Mouse (Mus musculus) monocyte, adult 5-6 weeks (primary cell): ENCODE measurements around the gene Gm21954. TPM values are rescaled to one million over a fixed set of nuclear protein-coding genes. Genes with fewer than 3 reads are reported as not detected.

Source experiments
- ATAC-seq: fragments of 153-309, 156-312 bp; replicated peaks from 2 replicates; pipeline ENCODE4 v1.8.0; 2017; ENCODE audit warnings: mild to moderate bottlenecking; ENCODE audit not compliant: low TSS enrichment, insufficient number of reproducible peaks, severe bottlenecking, poor library complexity, low FRiP score
- total RNA-seq: library from RNA; stranded (forward); fragments of 200-1000, 200-491, 200-594 nt; gene quantifications from 3 replicates; pipeline ENCODE4 v1.2.3, GENCODE M21; 2017

The Gm21954 gene
- total RNA-seq, 1 experiment from 2014 or later, result not detected

GRCm38 (mm10) chr3:55466348-55466747 is 5.7 kb downstream of the Gm21954 start:
- no peak for ATAC-seq

- ATAC-seq, result no peak
Measured at GRCm38 (mm10) chr3:55465785-55466184, 6.2 kb downstream of the Gm21954 start.

- ATAC-seq, result no peak
Measured at GRCm38 (mm10) chr3:55464226-55464625, 7.8 kb downstream of the Gm21954 start.

GRCm38 (mm10) chr3:55462904-55463668 is 8.9 kb downstream of the Gm21954 start:
- no peak for ATAC-seq

- ATAC-seq, result no peak
Measured at GRCm38 (mm10) chr3:55461685-55462655, 10.0 kb downstream of the Gm21954 start.

- ATAC-seq, result no peak
Measured at GRCm38 (mm10) chr3:55461092-55461491, 10.9 kb downstream of the Gm21954 start.

GRCm38 (mm10) chr3:55452464-55452863 is 19.5 kb downstream of the Gm21954 start:
- ATAC-seq, result no peak

- ATAC-seq, result no peak
Measured at GRCm38 (mm10) chr3:55451877-55452276, 20.1 kb downstream of the Gm21954 start.

GRCm38 (mm10) chr3:55451035-55451434 is 21.0 kb downstream of the Gm21954 start:
- ATAC-seq, result no peak

GRCm38 (mm10) chr3:55449148-55449547 is 22.9 kb downstream of the Gm21954 start:
- ATAC-seq, result no peak

GRCm38 (mm10) chr3:55447486-55448460 is 24.2 kb downstream of the Gm21954 start:
- no peak for ATAC-seq

GRCm38 (mm10) chr3:55446681-55447080 is 25.3 kb downstream of the Gm21954 start:
- no peak for ATAC-seq

- no peak for ATAC-seq
Measured at GRCm38 (mm10) chr3:55443725-55444124, 28.3 kb downstream of the Gm21954 start.

- ATAC-seq, result no peak
Measured at GRCm38 (mm10) chr3:55443271-55443670, 28.7 kb downstream of the Gm21954 start.

- no peak for ATAC-seq
Measured at GRCm38 (mm10) chr3:55442012-55442645, 29.9 kb downstream of the Gm21954 start.

GRCm38 (mm10) chr3:55440342-55440741 is 31.7 kb downstream of the Gm21954 start:
- ATAC-seq, result no peak

GRCm38 (mm10) chr3:55438824-55439446 is 33.1 kb downstream of the Gm21954 start:
- ATAC-seq, result no peak

- ATAC-seq, result no peak
Measured at GRCm38 (mm10) chr3:55434276-55434675, 37.7 kb downstream of the Gm21954 start.
